Mouse (Mus musculus): ENCODE results near the gene Rpn2.

Gene Rpn2

DNA sequence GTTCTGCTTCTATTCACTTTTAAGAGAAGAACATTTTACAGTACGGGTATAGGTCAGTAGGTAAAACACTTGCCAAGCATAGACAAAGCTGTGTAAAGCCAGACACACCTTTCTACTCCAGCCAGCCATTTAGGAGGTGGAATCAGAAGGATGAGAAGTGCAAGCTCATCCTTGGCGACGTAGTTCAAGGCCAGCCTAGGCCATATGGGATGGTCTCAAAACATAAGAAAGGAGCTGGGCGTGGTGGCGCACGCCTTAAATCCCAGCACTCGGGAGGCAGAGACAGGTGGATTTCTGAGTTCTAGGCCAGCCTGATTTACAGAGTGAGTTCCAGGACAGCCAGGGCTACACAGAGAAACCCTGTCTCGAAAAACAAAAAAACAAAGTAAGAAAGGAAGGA, 30.8 kb downstream of the Rpn2 start:
- in situ Hi-C loops (cut with MboI, MseI): no loop called here

DNA sequence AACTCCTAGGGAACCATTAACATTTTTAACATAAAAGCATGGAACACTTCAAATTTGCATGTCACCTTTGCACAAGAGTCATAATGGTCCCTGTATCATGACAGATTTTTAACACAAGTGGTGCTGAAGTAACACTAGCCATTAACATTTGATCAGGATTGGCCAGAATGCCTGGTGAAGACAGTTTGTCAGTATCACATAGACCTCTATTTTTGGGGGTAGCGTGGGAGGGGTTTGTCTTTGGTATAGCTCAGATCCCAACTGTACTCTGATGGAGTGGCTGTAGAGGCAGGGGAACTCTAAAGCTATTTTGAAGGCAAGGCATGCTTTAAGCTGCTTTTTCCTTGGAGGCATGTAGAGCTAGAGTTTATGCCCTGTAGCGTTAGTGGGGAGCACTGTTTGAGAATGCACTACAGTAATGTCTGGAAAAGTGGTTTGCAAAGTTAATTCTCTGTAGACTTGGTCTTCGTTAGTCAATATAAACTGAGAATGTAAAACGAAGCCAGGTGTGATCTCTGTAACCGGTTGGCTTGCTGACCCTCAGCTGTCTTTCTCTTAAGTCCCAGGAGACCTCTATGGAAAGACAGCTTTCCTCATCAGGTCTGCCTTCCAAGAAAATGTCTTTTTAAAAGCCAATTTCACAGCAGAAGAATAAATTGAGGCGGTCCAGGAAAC, 32.3 kb downstream of the Rpn2 start:
- in situ Hi-C loops (cut with MboI, MseI): no loop called here

DNA sequence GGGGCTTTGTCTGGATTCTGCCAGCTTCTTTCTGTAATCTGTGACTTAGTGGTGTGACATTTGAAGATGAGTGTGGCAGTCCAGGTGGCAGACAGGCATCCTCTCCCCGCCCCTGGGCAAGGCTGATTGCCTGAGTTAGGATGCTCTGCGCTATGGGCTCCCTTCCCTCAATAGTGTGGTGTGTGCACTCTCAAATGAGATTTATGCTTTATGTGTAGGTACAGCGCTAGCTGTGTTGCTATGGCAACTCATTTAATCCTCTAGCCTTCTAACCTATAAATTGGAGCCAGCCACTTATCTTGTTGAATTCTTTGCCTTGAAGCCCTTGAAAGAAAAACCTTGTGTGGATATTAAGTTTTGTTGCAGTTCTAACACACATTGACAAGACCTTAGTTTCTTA, 34.9 kb downstream of the Rpn2 start:
- in situ Hi-C loops (cut with MboI, MseI): no loop called here

DNA sequence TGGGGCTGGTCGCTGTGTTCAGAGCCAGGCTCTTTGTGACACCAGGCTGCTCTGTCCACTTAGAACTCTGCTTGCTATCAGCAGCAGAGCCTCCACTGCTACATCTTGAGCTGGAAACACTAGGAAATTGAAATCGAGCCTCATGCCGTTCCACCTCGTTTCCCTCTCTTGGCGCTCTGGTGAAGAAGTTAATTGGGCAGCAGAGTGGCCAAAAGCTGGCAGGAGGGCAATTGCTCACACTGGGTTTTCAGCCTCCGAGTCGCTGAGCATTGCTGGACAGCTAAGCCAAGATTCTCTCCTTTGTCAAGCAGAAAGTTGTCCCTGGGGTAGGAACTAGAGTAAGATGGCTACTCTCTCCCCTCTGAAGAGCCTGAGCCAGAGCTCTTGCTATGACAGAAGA, 35.5 kb downstream of the Rpn2 start:
- in situ Hi-C loops (cut with MboI, MseI): no loop called here

DNA sequence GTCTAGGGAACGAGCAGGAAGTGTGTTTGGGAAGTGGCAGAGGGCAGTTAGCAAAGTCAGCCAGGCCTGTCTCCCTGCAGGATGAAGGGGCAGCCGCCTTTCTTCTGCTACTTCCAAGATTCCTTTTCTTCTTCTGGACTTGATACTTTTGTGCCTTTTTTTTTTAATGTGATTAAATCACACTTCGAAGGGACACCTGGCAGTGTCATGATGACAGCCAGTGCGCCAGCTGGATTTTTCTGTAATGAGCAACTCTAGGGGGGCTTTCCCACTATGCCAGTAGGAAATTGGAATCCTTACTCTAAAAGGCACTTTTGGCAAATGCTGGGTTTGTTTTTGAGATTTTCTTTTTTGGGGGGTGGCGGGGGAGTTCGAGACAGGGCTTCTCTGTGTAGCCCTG, 36.7 kb downstream of the Rpn2 start:
- in situ Hi-C loops (cut with MboI, MseI): no loop called here

DNA sequence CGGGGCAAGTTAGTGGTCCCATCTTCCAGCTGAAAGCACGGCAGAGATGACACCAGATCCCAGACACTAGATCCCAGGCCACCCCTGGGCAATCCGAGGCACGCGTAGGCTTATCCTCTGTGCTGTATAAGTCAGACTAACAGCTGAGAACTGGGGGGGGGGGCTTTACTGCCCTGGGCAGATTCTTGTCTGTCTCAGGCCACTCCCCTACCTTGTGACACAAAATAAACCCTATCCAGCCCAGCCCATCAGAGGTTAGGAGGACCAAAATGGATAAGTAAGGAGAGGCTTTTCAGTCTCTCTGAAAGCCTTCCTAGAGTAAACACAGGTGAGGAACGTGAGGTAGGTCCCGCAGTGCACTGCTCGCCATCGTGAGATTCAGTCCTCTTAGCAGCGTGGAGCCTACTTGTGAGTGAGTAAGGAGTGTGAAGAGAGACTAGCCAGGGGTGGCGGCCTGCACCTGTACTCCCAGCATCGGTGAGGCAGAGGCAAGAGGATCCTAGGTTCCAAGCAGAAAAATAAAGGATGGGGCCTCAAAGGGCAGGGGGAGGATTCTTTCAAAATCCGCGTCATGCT, 37.6 kb downstream of the Rpn2 start:
- in situ Hi-C loops (cut with MboI, MseI): no loop called here

DNA sequence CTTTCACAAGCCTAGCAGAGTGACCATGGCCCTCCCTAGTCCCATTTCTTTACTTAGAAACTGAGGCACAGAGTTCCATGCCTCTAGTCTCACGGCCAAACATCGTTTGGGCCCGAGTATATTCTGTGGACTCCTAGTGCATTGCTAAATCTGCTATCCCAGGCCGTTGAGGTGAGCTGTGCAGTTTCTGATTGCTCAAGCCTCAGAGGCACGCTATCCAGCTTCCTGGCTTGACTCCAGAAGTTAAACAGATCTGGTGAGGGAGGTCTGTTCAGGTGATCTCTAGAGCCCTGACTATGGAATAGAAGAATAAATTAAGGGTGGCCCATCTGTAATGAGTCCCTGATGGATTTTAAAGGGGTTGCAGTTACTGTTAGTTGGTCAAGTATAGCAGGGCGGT, 38.4 kb downstream of the Rpn2 start:
- in situ Hi-C loops (cut with MboI, MseI): no loop called here

DNA sequence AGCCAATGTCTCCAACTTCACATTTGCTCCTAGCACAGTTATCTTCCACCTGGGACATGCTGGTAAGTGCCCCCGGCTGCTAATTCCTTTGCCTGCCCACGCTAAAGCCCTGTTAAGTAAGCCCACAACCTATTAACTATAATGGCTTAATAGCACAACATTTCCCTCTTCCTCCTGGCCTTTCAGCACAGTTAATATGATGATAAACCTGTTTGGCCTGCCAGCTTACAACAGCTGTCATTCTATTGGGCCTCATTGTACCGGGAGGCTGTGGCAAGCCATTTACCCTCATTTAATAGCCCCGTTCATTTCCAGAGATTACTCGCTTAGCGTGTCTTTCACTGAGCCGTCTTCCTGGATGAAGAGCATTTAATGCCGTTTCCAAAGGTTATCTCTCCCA, 41.3 kb downstream of the Rpn2 start:
- in situ Hi-C loops (cut with MboI, MseI): no loop called here

DNA sequence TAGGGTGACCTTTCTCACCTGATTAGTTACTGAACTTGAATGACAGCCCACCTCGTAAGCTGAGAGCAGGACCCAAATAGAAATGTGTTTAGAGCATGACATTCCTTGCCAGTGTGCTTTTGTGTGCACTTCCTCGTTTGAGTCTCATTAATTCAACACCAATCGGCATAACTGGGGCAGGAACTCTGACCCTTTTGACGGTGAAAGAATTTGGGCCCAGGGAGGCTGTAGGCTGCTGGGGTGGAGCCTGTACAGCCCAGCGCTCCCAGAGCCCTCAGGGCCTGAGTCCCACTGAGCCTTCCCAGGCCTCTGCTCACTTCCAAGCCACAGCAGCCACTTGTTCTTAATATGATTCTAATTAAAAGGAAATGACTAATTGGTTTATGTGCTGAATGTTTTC, 42.1 kb downstream of the Rpn2 start:
- in situ Hi-C loops (cut with MboI, MseI): no loop called here

DNA sequence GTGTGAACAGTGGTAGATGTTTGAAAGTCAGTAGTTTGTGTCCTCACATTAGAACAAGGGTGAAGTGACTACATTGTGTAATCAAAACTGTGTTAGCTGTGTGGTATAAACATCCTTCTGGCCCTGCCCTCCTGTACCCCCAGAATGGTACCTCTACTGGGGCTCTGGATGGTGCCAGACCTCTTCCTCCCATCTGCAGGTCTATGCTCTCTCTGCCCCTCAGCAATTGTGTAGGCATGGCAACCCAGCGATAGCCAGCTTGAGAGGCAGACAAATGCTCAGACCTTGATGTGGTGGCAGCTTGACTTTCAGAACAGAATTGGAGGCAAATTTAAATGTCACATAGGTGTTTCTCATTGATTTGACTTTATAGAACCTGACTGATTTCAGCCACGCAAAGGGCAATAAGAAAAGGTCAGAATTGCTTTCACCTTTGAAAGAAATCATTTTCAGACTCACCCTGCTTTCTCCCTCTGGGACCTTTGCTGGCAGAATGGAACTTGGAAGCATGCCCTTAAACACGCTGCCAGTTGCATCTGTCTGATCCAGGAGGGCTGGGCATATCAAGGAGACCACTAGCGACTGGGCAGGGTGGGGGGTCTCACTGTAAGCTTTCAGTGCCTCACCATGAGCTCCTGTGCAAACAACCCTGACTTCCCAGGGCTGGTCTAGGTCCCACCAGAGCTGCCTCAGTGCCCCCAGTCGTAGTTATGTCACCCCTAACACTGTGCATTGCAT, 43.4 kb downstream of the Rpn2 start:
- in situ Hi-C loops (cut with MboI, MseI): no loop called here

DNA sequence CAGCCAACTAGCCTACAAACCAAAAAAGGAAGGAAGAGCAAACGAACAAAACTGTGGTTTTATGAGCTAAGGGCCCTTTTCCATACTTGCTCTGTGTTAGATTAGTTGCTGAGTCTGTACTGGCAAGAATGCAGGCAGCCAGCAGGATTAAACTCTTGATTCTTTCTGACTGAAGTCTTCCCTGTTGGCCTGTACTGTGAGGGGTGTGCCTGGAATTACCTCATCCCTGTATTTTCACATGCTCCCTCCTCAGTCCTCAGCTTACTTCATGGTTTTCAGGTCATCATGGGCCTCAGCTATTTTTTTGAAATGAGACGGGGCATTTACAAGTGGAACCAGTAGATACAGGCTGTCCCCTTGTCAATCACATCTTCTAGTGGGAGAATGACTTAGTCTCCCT, 46.4 kb downstream of the Rpn2 start:
- in situ Hi-C loops (cut with MboI, MseI): no loop called here

DNA sequence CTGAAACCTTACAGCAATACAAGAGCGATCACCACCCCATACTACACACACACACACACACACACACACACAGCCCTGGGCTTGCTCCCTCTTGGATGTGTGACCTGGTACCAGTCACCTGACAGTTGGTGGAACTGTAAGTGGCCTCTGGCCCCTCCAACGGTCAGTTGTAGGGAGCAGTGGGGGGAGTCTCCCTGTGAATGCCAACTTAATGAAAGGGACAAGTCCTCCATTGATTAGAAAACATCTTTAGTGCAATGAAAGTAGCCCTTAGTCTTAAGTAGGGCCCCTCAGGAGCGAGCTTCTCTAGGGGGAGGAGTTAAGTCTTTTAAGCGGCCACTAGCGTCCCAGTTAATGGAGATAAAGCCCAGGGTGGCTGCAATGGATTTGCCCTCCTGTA, 49.3 kb downstream of the Rpn2 start:
- in situ Hi-C loops (cut with MboI, MseI): no loop called here

DNA sequence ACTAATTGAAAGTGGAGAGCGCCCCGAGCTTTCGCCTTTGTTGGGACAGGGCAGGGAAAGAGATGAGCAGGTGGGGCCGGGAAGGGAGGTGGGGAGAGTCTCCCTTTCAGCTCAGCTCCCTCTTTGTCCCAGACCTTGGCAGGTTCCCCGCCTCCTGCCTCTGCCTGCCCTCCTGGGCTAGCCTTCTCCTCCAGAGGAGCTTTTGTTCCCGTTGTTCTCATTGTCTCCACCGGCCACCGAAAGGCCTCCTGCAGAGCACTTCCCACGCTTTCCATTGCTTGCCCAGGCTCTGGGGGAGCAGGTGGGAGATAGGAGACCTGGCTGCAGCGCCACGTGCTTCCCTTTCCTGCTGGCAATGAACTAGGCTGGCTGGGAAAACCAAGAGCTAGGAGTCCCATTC, 49.8 kb downstream of the Rpn2 start:
- in situ Hi-C loops (cut with MboI, MseI): no loop called here

DNA sequence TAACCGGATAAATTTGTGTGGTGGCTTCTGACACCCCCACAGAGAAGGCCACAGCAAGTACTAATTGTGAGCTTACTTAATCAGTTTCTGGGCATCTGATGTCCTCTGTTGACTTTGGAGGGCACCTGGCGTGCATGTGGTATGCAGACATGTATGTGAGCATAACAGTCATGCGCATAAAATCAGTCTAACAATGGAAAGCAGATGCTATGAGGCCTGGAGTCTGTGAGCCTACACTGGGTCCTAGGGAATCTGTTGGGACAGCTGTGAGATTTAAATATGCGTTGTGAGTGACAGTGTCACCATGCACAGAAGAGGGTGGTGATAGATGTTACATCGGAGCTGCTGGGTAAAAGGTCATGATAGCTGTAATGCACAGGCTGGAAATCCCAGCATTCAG, 53.2 kb downstream of the Rpn2 start:
- in situ Hi-C loops (cut with MboI, MseI): loop anchor here in 1 of 2 experiments (10.0 kb wide), 1 partner anchor 573 kb away; no protein-coding TSS in a partner anchor

DNA sequence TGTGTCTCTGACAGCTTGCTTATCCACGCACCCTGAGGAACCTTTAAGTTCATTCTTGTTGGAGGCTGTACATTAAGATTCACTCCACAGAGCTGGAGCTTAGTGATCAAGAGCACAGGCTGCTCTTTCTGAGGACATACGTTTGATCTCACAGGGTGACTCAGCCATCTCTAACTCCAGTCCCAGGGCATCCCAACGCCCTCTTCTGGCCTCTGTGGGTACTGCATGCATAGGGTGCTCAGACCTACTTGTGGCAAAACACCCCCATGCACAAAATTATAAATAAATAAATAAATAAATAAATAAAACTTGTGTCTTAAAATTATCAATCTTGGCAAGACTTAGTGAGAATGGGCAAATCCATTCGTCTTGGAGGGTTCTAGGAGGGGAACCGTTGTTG, 59.8 kb downstream of the Rpn2 start:
- in situ Hi-C loops (cut with MboI, MseI): loop anchor here (5.0 to 10.0 kb wide), 3 partner anchors 124 to 566 kb away; partner anchors contain the start of gene Blcap (in 1 of the 2)

DNA sequence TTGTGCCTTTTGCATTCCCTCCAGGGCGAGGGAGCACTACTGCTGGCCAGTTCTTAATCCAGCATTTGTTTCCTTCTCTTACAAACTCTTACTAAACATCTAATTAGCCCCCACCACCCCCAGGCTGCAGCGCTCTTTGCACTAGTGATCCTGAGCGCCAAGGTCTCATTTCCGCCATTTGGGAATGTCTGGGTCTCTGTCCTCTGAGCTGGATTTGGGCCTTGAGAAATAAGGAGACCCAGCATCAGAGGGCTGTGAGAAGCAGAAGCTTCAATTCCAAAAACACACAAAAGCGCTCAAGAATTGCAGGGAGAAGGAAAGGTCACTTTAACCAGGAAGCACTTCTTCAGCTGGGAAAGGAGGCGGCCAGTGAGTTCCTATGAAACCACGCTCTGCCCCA, 60.7 kb downstream of the Rpn2 start:
- in situ Hi-C loops (cut with MboI, MseI): loop anchor here (5.0 to 10.0 kb wide), 3 partner anchors 123 to 565 kb away; partner anchors contain the start of gene Blcap (in 1 of the 2)

DNA sequence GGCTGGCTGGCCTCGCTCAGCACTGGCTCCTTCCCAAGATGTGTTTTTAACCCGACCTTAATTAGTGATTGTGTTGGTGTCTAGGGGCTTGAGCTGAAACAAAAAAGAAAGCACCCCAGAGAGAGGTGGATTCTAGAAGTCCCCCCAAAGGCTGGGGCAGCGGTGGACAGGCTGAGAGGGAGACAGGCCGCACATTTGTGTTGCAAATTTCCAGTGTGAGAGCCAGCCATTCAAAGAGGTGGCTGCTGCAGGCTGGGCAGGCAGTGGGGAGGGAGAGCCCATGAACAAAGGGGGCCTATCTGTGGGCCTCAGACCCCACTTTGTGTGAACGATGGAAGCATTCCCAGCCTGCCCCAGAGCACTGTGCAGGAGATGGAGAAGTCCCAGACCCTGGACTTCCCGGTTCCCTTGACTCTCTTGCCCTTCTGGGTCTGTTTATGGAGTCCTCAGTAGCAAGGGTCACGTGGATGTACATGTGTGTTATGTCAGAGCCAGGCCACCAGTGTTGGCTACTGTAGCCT, 61.5 kb downstream of the Rpn2 start:
- in situ Hi-C loops (cut with MboI, MseI): loop anchor here (5.0 kb wide), 2 partner anchors 122 to 232 kb away; partner anchors contain the start of gene Blcap (in 1 of the 2)

DNA sequence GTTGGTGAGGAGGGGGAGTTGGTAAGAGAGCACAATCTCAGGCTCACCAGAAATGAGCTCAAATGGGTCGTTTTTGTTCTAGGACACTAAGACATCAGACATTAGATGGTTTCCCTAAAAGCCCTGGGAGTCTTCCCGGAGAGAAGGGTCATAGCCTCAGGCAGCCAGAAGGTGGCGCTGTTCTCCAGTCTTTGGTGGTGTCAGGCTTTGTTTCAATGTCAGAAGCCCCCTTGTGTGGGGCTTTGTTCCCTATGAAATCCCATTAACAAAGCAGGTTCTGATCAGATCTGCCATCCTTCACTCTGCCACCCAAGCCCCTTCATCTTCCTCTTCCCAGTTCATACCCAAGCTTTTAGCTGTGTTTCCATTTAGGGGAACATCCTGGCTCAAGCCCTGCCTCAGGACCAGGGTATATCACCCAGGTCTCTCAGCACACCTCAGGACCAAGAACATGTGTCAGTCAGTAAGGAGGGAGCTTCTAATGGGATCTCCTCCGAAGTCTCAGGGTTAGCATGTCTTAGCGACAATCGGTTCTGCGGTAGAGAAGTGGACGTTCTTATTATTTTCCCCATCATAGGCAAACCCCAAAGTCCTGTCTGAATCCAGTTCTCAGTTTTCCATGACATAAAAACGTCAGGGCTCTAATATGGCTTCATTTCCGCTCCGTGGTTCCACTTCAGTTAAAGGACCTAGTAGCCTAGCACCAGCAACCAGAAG, 62.9 kb downstream of the Rpn2 start:
- in situ Hi-C loops (cut with MboI, MseI): loop anchor here (5.0 kb wide), 2 partner anchors 121 to 231 kb away; partner anchors contain the start of gene Blcap (in 1 of the 2)

DNA sequence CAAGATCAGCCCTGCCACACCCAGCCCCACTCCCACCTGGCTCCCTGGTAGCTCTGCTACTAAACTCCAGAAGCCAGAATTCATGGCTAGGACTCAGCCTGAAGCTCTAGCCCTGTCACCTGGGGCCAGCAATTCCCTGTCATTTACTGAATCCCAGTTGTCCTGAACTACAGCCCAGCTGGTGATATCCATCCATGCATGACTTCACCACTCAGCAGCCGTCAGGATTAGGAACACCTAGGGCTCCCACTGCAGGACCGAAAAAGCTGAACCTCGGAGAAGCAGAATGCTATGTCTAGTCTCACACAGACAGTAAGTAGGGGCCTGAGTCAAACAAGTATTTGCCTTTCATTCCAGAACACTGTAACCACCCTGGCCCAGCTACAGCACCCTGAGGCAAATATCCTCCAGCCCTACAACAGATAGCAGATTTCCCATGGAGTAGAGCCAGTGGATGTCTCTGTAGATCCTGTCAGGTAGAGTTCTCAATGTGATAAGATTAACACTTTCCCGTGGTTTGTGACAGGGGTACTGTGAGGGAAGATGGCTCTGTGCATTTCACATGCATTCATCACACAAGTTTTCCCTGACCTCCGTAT, 63.6 kb downstream of the Rpn2 start:
- in situ Hi-C loops (cut with MboI, MseI): loop anchor here (5.0 kb wide), 2 partner anchors 120 to 230 kb away; partner anchors contain the start of gene Blcap (in 1 of the 2)

DNA sequence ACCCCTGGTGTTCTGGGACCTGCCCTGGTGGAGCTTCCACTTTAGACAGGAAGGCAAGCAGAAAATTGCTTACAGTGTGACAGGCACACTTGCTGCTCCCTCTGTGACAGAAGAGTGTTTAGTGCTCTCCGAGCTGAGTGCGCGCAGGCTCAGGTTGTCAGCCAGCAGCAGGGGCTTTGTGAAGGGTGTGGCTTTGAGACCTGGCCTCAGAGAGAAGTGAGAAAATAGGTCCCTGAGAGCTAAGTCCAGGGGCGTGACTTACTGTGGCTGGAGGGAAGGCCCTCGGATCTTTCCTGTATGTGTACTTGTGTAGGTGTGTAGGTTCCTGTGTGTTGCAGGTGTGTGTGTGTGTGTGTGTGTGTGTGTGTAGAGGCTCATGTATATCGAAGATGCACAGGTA, 64.5 kb downstream of the Rpn2 start:
- in situ Hi-C loops (cut with MboI, MseI): loop anchor here (5.0 kb wide), 2 partner anchors 119 to 229 kb away; partner anchors contain the start of gene Blcap (in 1 of the 2)
